Mouse (Mus musculus) spleen, adult 2 months (tissue): Measurements from ENCODE around the gene Cd5.

Experiments
- CTCF ChIP-seq: fragments of 200-500 bp; IDR thresholded peaks from 2 replicates; pipeline ENCODE4 v1.5.1; 2011; ENCODE audit warnings: mild to moderate bottlenecking, inconsistent platforms; ENCODE audit not compliant: insufficient read depth, insufficient read length, insufficient replicate concordance; ENCODE audit errors: extremely low read depth
- POLR2A ChIP-seq: fragments of 200-500 bp; IDR thresholded peaks from 2 replicates; pipeline ENCODE4 v1.6.1; 2011; ENCODE audit warnings: low read depth, low read length, inconsistent platforms

DNA sequence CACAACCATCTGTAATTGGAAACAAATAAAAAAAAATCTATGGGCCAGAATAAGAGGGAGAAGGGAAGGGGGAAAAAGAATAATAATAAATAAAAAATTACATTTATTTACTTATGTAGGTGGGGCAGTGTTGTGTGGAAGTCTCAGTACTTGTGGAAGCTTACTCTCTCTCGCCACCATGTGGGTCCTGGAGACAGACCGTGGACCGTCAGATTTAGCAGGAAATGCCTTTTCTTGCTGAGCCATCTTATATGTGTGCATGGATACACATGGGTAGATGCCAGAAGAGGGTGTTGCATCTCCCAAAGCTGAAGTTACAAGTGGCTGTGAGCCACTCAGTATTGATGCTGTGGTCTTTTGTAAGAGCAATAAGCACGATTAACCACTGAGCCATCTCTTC, 57.2 kb downstream of the Cd5 start:
- TF ChIP-seq CTCF (no peak), POLR2A (no peak)
